Mouse (Mus musculus): ENCODE data around the gene Gfi1. TPM values are rescaled to one million over a fixed set of nuclear protein-coding genes. Genes with fewer than 3 reads are reported as not detected.

The Gfi1 gene
- polyA plus RNA-seq, 1 experiment from 2014 or later = 1.2 TPM

DNA sequence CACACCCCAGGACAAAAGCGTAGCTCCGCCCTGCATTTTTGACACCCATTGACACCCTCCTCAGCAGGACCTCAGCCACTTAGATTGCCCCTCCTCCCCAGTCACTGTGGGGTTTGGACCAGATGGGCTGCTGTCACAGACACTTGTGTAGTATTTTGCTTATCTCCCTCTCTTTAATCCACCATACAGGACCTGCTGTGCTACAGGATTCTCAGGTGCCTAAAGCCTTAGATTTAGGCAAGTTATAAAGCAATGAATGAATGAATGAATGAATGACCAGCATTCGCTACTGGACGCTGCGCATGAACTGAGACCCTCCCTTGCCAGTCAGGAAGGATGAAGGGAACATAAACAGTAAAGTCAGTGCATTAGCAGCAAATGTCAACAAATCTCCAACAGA, 5.3 kb downstream of the Gfi1 start:
- Histone ChIP-seq H3K9ac (no peak overlapping the region), H3K4me1 (replicated peaks) (peaks cover 41% of the 10 kb centered on the region), H3K27me3 (replicated peaks) (peaks cover 73% of the 10 kb centered on the region), H3K36me3 (no peaks in the 10 kb centered on the region), H3K9me3 (no peaks in the 10 kb centered on the region), H3K4me2 (replicated peaks) (peak overlapping the region; percentile 90; the same call in 1 of the 2 replicates), H3K4me3 (replicated peaks) (peak overlapping the region; percentile 42), H3K27ac (no peak overlapping the region)
- ATAC-seq = no peak
- WGBS = 6% methylated on average over 5 of the region's 5 CpGs

DNA sequence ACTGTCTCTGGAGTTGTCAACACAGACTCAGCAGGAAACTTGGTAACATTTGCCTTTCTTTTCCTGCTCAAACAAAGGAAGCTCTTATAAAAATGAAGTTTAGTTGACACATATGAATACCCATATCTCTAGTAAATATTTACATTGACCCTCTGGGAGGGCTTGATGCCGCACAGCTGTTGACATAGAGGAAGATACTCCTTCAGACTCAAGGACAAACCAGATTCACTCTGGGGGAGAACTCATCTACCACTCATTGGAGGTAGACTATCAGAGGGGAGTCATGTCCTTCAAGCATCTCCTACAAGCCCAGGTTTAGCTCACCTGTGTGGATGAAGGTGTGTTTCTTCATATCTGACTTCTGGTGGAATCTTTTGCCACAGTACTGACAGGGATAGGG, 6.0 kb downstream of the Gfi1 start:
- Histone ChIP-seq H3K4me2 (replicated peaks) (no peak overlapping the region), H3K4me3 (replicated peaks) (no peak overlapping the region), H3K9ac (no peak overlapping the region), H3K27ac (no peak overlapping the region), H3K9me3 (no peaks in the 10 kb centered on the region), H3K27me3 (replicated peaks) (peaks cover 66% of the 10 kb centered on the region), H3K4me1 (replicated peaks) (peaks cover 33% of the 10 kb centered on the region), H3K36me3 (no peaks in the 10 kb centered on the region)
- 10% methylated on average over 1 of the region's 1 CpGs for WGBS
- ATAC-seq = no peak

DNA sequence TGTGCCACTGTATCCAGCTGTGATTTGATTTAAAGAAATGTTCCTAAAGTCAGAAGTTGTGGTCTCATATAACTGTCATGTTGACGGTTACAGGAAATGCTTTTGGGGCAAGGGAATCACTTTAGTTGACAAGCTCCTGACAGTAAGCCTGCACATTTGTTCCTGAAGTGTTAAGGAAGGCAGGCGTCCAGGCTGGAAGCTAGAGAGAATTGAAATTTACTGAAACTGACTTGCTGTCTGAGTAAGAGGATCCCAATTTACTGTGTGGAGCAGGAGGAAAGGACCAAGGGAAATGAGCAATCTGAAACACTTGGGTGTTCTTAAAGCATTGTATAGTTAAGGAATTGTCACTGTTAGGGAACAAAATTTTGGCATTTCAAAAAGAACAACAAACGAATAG, 6.6 kb downstream of the Gfi1 start:
- Histone ChIP-seq H3K36me3 (no peaks in the 10 kb centered on the region), H3K27ac (no peak overlapping the region), H3K4me3 (replicated peaks) (no peak overlapping the region), H3K9ac (no peak overlapping the region), H3K4me2 (replicated peaks) (no peak overlapping the region), H3K9me3 (no peaks in the 10 kb centered on the region), H3K4me1 (replicated peaks) (peaks cover 29% of the 10 kb centered on the region), H3K27me3 (replicated peaks) (peaks cover 60% of the 10 kb centered on the region)
- WGBS = 14% methylated on average over 3 of the region's 3 CpGs
- no peak for ATAC-seq

DNA sequence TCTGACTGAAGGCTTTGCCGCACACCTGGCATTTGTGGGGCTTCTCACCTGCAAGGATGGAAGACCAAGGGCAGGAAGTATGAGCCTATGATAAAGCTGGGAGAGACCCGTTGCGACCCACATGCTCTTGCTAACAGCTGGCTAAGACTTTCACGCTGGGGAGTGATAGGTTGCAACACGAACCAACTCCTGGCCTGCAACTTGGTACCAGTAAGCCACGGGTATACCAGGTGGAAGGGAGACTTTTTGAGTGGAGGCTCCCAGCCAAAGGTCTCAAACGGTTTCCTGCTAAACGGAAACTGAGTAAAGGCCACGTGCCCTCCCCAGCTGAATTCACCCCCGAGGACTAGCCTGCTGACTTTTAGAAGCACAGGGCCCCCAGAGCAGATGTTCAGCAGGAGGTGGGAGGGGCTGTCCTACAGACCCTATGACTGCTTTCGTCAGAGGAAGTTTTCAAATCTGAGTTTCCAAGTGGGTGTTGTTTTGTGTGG, 7.9 kb downstream of the Gfi1 start:
- Histone ChIP-seq H3K9me3 (no peaks in the 10 kb centered on the region), H3K4me1 (replicated peaks) (peaks cover 16% of the 10 kb centered on the region), H3K4me3 (replicated peaks) (no peak overlapping the region), H3K4me2 (replicated peaks) (no peak overlapping the region), H3K27me3 (replicated peaks) (peaks cover 48% of the 10 kb centered on the region), H3K27ac (no peak overlapping the region), H3K36me3 (no peaks in the 10 kb centered on the region), H3K9ac (no peak overlapping the region)
- 16% methylated on average over 11 of the region's 11 CpGs for WGBS
- ATAC-seq = no peak

DNA sequence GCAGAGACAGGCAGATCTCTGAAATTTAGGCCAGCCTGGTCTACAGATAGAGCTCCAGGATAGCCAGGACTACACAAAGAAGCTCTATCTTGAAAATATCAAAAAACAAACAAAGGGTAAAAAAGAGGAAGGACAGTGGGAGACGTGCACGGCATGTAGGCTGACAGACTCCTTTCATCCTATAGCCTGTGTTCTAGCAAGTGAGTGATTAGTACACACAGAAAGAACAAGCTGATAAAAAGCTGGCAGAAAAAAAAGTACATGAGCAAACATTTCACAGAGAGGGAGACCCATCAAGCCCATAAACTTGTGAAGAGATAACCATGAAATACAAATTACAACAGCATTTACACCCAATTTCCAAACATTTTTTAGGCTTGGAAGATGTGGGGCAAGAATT, 14.1 kb downstream of the Gfi1 start:
- no peak for ATAC-seq
- Histone ChIP-seq H3K9ac (no peak overlapping the region), H3K27me3 (replicated peaks) (no peaks in the 10 kb centered on the region; the same call in 1 of the 2 replicates), H3K4me3 (replicated peaks) (no peak overlapping the region), H3K4me1 (replicated peaks) (no peaks in the 10 kb centered on the region), H3K4me2 (replicated peaks) (no peak overlapping the region), H3K36me3 (no peaks in the 10 kb centered on the region), H3K27ac (no peak overlapping the region), H3K9me3 (no peaks in the 10 kb centered on the region)
- 54% methylated on average over 2 of the region's 2 CpGs for WGBS

DNA sequence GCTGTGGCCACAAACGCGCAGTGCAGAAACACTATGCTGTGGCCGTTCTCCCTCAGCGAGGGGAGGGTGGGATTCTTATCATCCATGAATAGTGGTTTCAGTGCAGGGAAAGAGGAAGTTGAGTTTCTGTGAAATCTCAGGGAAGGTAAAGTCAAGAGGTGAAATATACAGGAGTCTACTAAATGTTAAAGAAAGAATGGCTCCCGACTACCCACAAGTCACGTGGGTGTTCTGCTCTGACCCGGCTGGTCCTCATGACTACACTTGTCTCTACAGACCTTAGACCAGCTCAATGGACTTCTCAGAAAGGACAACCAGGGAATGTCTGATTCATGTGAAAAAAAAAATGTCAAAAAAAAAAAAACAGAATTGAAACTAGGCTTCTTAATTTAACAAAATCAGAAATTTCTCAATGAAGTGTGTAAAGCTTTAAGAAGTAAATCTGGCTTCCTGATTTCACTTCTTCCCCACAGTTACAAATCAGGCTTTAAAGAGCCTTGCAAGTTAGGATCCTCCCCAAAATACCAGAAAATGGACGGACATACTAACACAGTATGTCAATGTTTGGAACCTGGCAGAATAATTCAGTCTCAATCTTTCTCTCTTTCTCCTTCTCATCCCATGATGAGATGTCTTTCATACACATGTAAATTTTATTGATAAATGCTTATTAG, 17.6 kb downstream of the Gfi1 start:
- ATAC-seq = no peak
- no peak overlapping the region for H3K9ac ChIP-seq
- no peaks in the 10 kb centered on the region; the same call in 1 of the 2 replicates for H3K4me1 ChIP-seq (replicated peaks)
- no peaks in the 10 kb centered on the region for H3K27me3 ChIP-seq (replicated peaks)
- 77% methylated on average over 8 of the region's 8 CpGs for WGBS
- H3K4me2 ChIP-seq (replicated peaks) = no peak overlapping the region
- no peaks in the 10 kb centered on the region for H3K36me3 ChIP-seq
- no peaks in the 10 kb centered on the region for H3K9me3 ChIP-seq
- H3K4me3 ChIP-seq (replicated peaks) = no peak overlapping the region
- no peak overlapping the region for H3K27ac ChIP-seq

DNA sequence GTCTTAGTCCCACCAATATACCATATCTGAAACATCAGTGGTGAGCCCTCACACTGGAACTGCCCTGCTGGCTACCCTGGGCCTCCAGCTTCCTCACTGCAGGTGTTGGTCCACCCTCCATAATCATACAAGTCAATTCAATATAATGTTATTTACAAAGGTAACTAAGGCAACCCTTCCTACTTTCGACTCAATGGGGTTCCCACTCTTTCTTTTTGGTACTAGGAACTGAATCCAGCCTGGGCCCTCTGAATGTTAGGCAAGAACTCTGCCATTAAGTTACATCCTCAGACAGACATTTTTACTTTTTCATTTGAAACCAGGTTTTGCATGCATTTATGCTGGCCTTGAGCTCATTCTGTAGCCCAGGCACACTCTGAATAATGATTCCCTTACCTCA, 19.6 kb downstream of the Gfi1 start:
- Histone ChIP-seq H3K27me3 (replicated peaks) (no peaks in the 10 kb centered on the region), H3K4me3 (replicated peaks) (no peak overlapping the region), H3K9ac (no peak overlapping the region), H3K36me3 (no peaks in the 10 kb centered on the region), H3K4me1 (replicated peaks) (no peaks in the 10 kb centered on the region; the same call in 1 of the 2 replicates), H3K27ac (no peak overlapping the region), H3K4me2 (replicated peaks) (no peak overlapping the region), H3K9me3 (no peaks in the 10 kb centered on the region)
- no peak; the same call in 1 of the 2 replicates for ATAC-seq
- WGBS = 64% methylated on average over 1 of the region's 1 CpGs

DNA sequence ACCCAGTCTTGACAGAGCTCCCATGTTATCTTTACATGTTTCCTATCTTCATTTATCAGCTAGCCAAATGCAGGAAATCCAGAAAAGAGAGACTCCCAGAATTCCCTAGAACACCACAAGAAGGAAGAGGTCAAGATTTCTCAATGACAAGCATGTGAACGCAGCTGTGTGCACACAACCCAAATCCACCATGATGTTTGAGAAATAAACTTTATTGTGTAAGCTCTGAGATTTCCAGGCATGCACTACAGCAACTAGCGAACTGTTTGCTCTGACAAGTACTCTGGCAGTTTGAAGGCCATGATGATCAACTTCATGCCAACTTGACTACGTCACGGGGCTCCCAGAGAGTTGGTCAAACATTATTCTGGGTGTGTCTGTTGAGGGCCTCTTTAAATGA, 20.1 kb downstream of the Gfi1 start:
- H3K36me3 ChIP-seq = no peaks in the 10 kb centered on the region
- H3K9ac ChIP-seq = no peak overlapping the region
- H3K27ac ChIP-seq = no peak overlapping the region
- WGBS = 74% methylated on average over 4 of the region's 4 CpGs
- no peaks in the 10 kb centered on the region for H3K27me3 ChIP-seq (replicated peaks)
- H3K4me2 ChIP-seq (replicated peaks) = no peak overlapping the region
- H3K4me3 ChIP-seq (replicated peaks) = no peak overlapping the region
- H3K9me3 ChIP-seq = no peaks in the 10 kb centered on the region
- peak; percentile 47; the same call in 1 of the 2 replicates for ATAC-seq
- no peaks in the 10 kb centered on the region; the same call in 1 of the 2 replicates for H3K4me1 ChIP-seq (replicated peaks)

DNA sequence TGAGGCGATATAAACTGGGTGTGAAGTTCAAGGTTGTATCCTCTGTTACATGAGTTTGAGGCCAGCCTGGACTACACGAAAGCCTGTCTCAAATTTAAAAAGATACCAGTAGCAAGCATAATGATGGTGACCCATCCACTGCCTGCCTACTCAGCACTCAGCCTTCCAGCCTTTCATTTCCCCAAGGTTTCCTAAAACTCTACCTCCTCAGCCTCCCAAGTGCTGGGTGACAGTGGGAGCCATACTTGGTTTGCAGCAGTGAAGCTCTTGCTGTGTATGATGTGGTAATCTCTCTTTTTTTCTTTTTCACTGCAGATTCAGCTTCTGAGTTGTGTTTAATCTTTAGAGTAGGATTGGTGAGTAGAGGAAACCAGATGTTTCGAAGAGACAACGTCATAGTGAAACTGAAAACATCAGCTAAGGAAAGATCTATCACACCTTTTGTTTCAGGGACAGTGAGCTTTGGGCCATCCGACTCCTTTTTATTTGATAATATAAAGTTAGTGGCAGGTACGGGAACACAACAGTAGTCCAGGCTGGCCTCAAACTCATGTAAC, 22.6 kb downstream of the Gfi1 start:
- no peaks in the 10 kb centered on the region for H3K36me3 ChIP-seq
- ATAC-seq = no peak
- no peaks in the 10 kb centered on the region for H3K9me3 ChIP-seq
- 84% methylated on average over 6 of the region's 6 CpGs for WGBS
- H3K4me3 ChIP-seq (replicated peaks) = no peak overlapping the region
- H3K27me3 ChIP-seq (replicated peaks) = no peaks in the 10 kb centered on the region
- no peak overlapping the region for H3K4me2 ChIP-seq (replicated peaks)
- H3K9ac ChIP-seq = no peak overlapping the region
- no peak overlapping the region for H3K27ac ChIP-seq
- no peaks in the 10 kb centered on the region; the same call in 1 of the 2 replicates for H3K4me1 ChIP-seq (replicated peaks)

DNA sequence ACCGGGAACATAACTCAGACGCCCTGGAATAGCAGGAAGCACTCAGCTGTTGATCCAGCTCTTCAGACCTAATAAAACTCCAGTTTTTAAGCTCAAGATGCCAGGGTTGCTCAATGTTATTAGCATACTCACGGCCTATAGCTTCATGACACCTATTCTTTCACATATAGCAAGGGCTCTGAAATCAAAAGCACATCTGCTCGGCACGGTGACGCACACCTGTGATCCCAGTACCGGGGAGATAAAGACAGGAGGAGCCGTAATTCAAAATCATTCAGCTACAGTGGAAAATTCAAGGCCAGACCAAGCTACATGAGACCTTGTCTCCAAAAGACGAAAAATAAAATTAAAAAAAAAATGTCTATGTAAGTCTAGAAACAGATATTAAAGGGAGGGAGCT, 24.2 kb downstream of the Gfi1 start:
- Histone ChIP-seq H3K4me2 (replicated peaks) (no peak overlapping the region), H3K9me3 (no peaks in the 10 kb centered on the region), H3K36me3 (no peaks in the 10 kb centered on the region), H3K27ac (no peak overlapping the region), H3K27me3 (replicated peaks) (no peaks in the 10 kb centered on the region), H3K9ac (no peak overlapping the region), H3K4me1 (replicated peaks) (no peaks in the 10 kb centered on the region; the same call in 1 of the 2 replicates), H3K4me3 (replicated peaks) (no peak overlapping the region)
- 86% methylated on average over 9 of the region's 9 CpGs for WGBS
- ATAC-seq = no peak

DNA sequence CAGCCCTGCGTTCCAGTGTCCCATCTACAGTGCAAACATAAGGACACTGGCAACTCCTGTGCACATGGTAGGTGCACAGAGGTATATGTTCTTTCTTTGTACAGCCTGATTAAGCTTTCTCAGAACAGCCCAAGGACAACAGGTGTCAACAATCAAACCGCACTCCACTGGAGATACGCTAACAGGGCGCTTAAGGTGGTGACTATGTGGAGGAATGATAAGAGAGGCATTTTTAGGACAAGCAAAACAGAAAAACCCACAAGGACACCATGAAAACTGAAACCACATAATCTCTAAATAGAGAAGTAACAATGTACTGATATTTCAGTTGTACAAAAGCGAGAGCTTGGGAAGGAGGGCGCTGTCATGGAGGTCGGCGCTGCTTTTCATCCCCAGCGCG, 25.0 kb downstream of the Gfi1 start:
- H3K9me3 ChIP-seq = no peaks in the 10 kb centered on the region
- H3K27ac ChIP-seq = no peak overlapping the region
- H3K27me3 ChIP-seq (replicated peaks) = no peaks in the 10 kb centered on the region
- no peak overlapping the region for H3K4me2 ChIP-seq (replicated peaks)
- H3K4me3 ChIP-seq (replicated peaks) = no peak overlapping the region
- H3K36me3 ChIP-seq = no peaks in the 10 kb centered on the region
- no peak for ATAC-seq
- no peaks in the 10 kb centered on the region; the same call in 1 of the 2 replicates for H3K4me1 ChIP-seq (replicated peaks)
- WGBS = 90% methylated on average over 10 of the region's 10 CpGs
- H3K9ac ChIP-seq = no peak overlapping the region

DNA sequence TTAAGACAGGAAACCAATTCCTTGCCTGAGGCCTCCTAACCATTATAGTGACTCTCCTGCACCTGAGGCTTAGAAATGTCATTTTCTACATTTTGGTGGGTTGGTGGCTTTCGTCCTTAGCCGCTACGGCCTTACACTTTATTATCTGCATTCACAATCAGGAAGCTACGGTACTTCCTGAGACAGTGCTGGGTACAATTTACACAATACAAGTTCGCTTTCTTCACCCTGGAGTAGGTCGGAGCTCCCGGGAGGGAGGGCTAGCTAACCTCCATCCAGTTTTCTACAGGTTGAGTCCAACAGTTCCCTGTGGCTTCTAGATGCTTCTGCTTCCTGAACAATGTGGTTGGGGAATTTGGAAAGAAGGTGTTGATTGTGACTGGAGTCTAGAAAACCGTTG, 26.9 kb downstream of the Gfi1 start:
- ATAC-seq = no peak
- Histone ChIP-seq H3K36me3 (no peaks in the 10 kb centered on the region), H3K4me3 (replicated peaks) (no peak overlapping the region), H3K27me3 (replicated peaks) (no peaks in the 10 kb centered on the region), H3K4me1 (replicated peaks) (no peaks in the 10 kb centered on the region), H3K4me2 (replicated peaks) (no peak overlapping the region), H3K9me3 (no peaks in the 10 kb centered on the region), H3K27ac (no peak overlapping the region), H3K9ac (no peak overlapping the region)
- WGBS = 75% methylated on average over 8 of the region's 8 CpGs

DNA sequence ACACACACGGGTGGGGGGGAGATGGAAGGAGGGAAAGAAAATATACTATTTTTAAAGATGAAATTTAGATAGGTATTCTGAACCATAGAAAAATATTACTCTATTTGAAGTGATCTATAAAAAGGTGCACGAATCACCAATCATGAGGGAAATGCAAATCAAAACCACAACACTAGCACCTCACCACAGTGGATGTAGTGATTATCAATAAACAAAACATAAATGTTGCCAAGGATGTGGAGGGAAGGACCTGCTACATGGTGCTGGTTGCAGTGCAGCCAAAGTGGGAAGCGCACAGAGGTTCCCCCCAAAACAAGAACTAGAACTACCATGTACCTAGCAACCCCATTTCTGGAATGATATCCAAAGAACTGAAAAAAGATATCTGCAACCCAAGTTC, 30.8 kb downstream of the Gfi1 start:
- Histone ChIP-seq H3K36me3 (no peaks in the 10 kb centered on the region), H3K9me3 (no peaks in the 10 kb centered on the region), H3K27me3 (replicated peaks) (no peaks in the 10 kb centered on the region), H3K4me3 (replicated peaks) (no peak overlapping the region), H3K4me1 (replicated peaks) (no peaks in the 10 kb centered on the region), H3K4me2 (replicated peaks) (no peak overlapping the region), H3K9ac (no peak overlapping the region), H3K27ac (no peak overlapping the region)
- ATAC-seq = no peak
- 83% methylated on average over 3 of the region's 3 CpGs for WGBS
